Mouse (Mus musculus) embryonic facial prominence, embryonic 14.5 days (tissue): Measurements from ENCODE around the gene Bsn. TPM values are rescaled to one million over a fixed set of nuclear protein-coding genes. Genes with fewer than 3 reads are reported as not detected.

Source experiments
- ATAC-seq: fragments of 200-750 bp; cut with Nextera tagmentation; 2 replicates; pipeline ENCODE4 v1.8.0; 2017; ENCODE audit warnings: low read depth, moderate number of reproducible peaks, moderate TSS enrichment
- DNase-seq: peaks from one replicate; pipeline ENCODE4 v3.0.0-alpha.2; 2015; ENCODE audit warnings: low spot score
- H3K27ac ChIP-seq: fragments of 300-500 bp; sonication (generic); replicated peaks from 2 replicates; pipeline ENCODE4 v1.5.1; 2014; ENCODE audit warnings: low read depth, mild to moderate bottlenecking, low read length, moderate library complexity
- H3K27me3 ChIP-seq: fragments of 300-500 bp; sonication (generic); replicated peaks from 2 replicates; pipeline ENCODE4 v1.6.1; 2014; ENCODE audit warnings: low read length; ENCODE audit not compliant: control insufficient read depth, insufficient read depth
- H3K36me3 ChIP-seq: fragments of 300-500 bp; sonication (generic); 2 replicates; pipeline ENCODE4 v1.6.1; 2014; ENCODE audit warnings: low read length, mixed read lengths; ENCODE audit not compliant: control insufficient read depth, insufficient read depth
- H3K4me1 ChIP-seq: fragments of 300-500 bp; sonication (generic); 2 replicates; pipeline ENCODE4 v1.6.1; 2014; ENCODE audit warnings: antibody characterized with exemption, low read length; ENCODE audit not compliant: control insufficient read depth, insufficient read depth
- H3K4me2 ChIP-seq: fragments of 300-500 bp; sonication (generic); 2 replicates; pipeline ENCODE4 v1.6.1; 2014; ENCODE audit warnings: low read depth, mild to moderate bottlenecking, low read length, moderate library complexity, mixed read lengths
- H3K4me3 ChIP-seq: fragments of 300-500 bp; sonication (generic); 2 replicates; pipeline ENCODE4 v1.5.1; 2014; ENCODE audit warnings: low read depth, mild to moderate bottlenecking, low read length
- H3K9ac ChIP-seq: fragments of 300-500 bp; sonication (generic); 2 replicates; pipeline ENCODE4 v1.6.1; 2014; ENCODE audit warnings: low read depth, mild to moderate bottlenecking, low read length, moderate library complexity, mixed read lengths
- H3K9me3 ChIP-seq: fragments of 300-500 bp; sonication (generic); 2 replicates; pipeline ENCODE4 v1.6.1; 2016; ENCODE audit warnings: low read length; ENCODE audit not compliant: control insufficient read depth
- WGBS: fragments of 180-500 bp; shearing (Covaris S2); extraction: QIAGEN DNeasy Blood & Tissue Kit; methylation state at CpG from one replicate; pipeline ENCODE4 v1.1.7; 2014; 5-methylcytosine and 5-hydroxymethylcytosine counted together
- polyA plus RNA-seq: library from polyadenylated mRNA; unstranded; fragments of >200 nt; fragmentation: Nextera tagmentation; extraction: Ambion mirVana; gene quantifications from 2 replicates; pipeline ENCODE4 v1.2.1, GENCODE M21; 2014

The Bsn gene
- polyA plus RNA-seq, 1 experiment from 2014 or later, result 1.1 TPM

- 4% methylated on average over 19 of the region's 19 CpGs for WGBS
- peaks cover 30% of the 10 kb centered on the region for H3K27me3 ChIP-seq
- no peak for DNase-seq
Measured at GRCm38 (mm10) chr9:108082549-108082948, 107.6 kb downstream of the Bsn start.

GRCm38 (mm10) chr9:108080168-108080567 lies 110.0 kb downstream of the Bsn start, which contains the start of gene Mst1:
Gene Mst1, plus strand, starts transcription at chr9:108080436.
- Histone ChIP-seq H3K27me3 (peaks cover 30% of the 10 kb centered on the region), H3K4me1 (peaks cover 5% of the 10 kb centered on the region)

More at GRCm38 (mm10) chr9:108082549-108082948, 107.6 kb downstream of the Bsn start:
- Histone ChIP-seq H3K4me3 (peak overlapping the region; percentile 20), H3K36me3 (peaks cover 30% of the 10 kb centered on the region), H3K9me3 (no peaks in the 10 kb centered on the region), H3K4me2 (peak overlapping the region; percentile 41), H3K4me1 (peaks cover 5% of the 10 kb centered on the region), H3K9ac (no peak overlapping the region), H3K27ac (no peak overlapping the region)
- no peak for ATAC-seq

GRCm38 (mm10) chr9:108073141-108073930 lies 116.8 kb downstream of the Bsn start:
- H3K4me3 ChIP-seq, result no peak overlapping the region
- H3K27me3 ChIP-seq, result no peaks in the 10 kb centered on the region
- H3K4me2 ChIP-seq, result no peak overlapping the region
- DNase-seq (no peak), ATAC-seq (no peak)
- H3K27ac ChIP-seq, result no peak overlapping the region
- peaks cover 2% of the 10 kb centered on the region for H3K4me1 ChIP-seq
- H3K9ac ChIP-seq, result no peak overlapping the region
- peaks cover 26% of the 10 kb centered on the region; the same call in 1 of the 2 replicates for H3K36me3 ChIP-seq
- H3K9me3 ChIP-seq, result no peaks in the 10 kb centered on the region
- WGBS, result 60% methylated on average over 7 of the region's 7 CpGs

More at GRCm38 (mm10) chr9:108080168-108080567, 110.0 kb downstream of the Bsn start, which contains the start of gene Mst1:
- peak within 1 kb of the TSS; percentile 67 for H3K4me2 ChIP-seq
- peak; percentile 35 for DNase-seq
- H3K27ac ChIP-seq, result no peak within 1 kb of the TSS
- H3K36me3 ChIP-seq, result peaks cover 11% of the 10 kb centered on the region
- no peaks in the 10 kb centered on the region for H3K9me3 ChIP-seq
- no peak for ATAC-seq
- peak within 1 kb of the TSS; percentile 95 for H3K9ac ChIP-seq
- WGBS, result 67% methylated on average over 5 of the region's 5 CpGs
- H3K4me3 ChIP-seq, result peak within 1 kb of the TSS; percentile 86

- WGBS, result 65% methylated on average over 9 of the region's 9 CpGs
- Histone ChIP-seq H3K27me3 (no peaks in the 10 kb centered on the region), H3K9ac (no peak overlapping the region), H3K27ac (no peak overlapping the region), H3K4me1 (no peaks in the 10 kb centered on the region), H3K4me3 (no peak overlapping the region), H3K4me2 (no peak overlapping the region), H3K9me3 (no peaks in the 10 kb centered on the region), H3K36me3 (peaks cover 26% of the 10 kb centered on the region; the same call in 1 of the 2 replicates)
- DNase-seq, result no peak
- ATAC-seq, result no peak
Measured at GRCm38 (mm10) chr9:108072481-108072924, 117.7 kb downstream of the Bsn start.

GRCm38 (mm10) chr9:108071801-108072200 lies 118.4 kb downstream of the Bsn start:
- Histone ChIP-seq H3K9ac (no peak overlapping the region), H3K9me3 (no peaks in the 10 kb centered on the region), H3K4me2 (no peak overlapping the region), H3K27me3 (no peaks in the 10 kb centered on the region), H3K27ac (no peak overlapping the region), H3K4me3 (no peak overlapping the region), H3K36me3 (peaks cover 26% of the 10 kb centered on the region; the same call in 1 of the 2 replicates), H3K4me1 (no peaks in the 10 kb centered on the region)
- 88% methylated on average over 4 of the region's 4 CpGs for WGBS
- DNase-seq (no peak), ATAC-seq (no peak)

GRCm38 (mm10) chr9:108069529-108069928 lies 120.7 kb downstream of the Bsn start:
- Histone ChIP-seq H3K4me2 (no peak overlapping the region), H3K4me3 (no peak overlapping the region), H3K4me1 (no peaks in the 10 kb centered on the region), H3K9ac (no peak overlapping the region), H3K27ac (no peak overlapping the region), H3K36me3 (peaks cover 31% of the 10 kb centered on the region), H3K27me3 (no peaks in the 10 kb centered on the region), H3K9me3 (no peaks in the 10 kb centered on the region)
- no peak for DNase-seq
- ATAC-seq, result no peak
- 91% methylated on average over 7 of the region's 7 CpGs for WGBS

GRCm38 (mm10) chr9:108069007-108069406 lies 121.2 kb downstream of the Bsn start:
- no peaks in the 10 kb centered on the region for H3K9me3 ChIP-seq
- H3K36me3 ChIP-seq, result peaks cover 36% of the 10 kb centered on the region
- H3K9ac ChIP-seq, result no peak overlapping the region
- no peak overlapping the region for H3K4me2 ChIP-seq
- H3K4me3 ChIP-seq, result no peak overlapping the region
- no peak overlapping the region for H3K27ac ChIP-seq
- no peaks in the 10 kb centered on the region for H3K27me3 ChIP-seq
- WGBS, result 89% methylated on average over 9 of the region's 9 CpGs
- DNase-seq (no peak), ATAC-seq (no peak)
- no peaks in the 10 kb centered on the region for H3K4me1 ChIP-seq

- WGBS, result 17% methylated on average over 8 of the region's 8 CpGs
- Histone ChIP-seq H3K4me1 (no peaks in the 10 kb centered on the region), H3K4me3 (no peak overlapping the region), H3K9me3 (no peaks in the 10 kb centered on the region), H3K27me3 (no peaks in the 10 kb centered on the region), H3K27ac (no peak overlapping the region), H3K36me3 (peaks cover 40% of the 10 kb centered on the region), H3K9ac (no peak overlapping the region), H3K4me2 (no peak overlapping the region)
- ATAC-seq (peak; percentile 24; the same call in 1 of the 2 replicates), DNase-seq (peak; percentile 82)
Measured at GRCm38 (mm10) chr9:108067900-108068299, 122.3 kb downstream of the Bsn start.
